Mouse (Mus musculus): ENCODE results near the gene Sp3. TPM values are rescaled to one million over a fixed set of nuclear protein-coding genes. Genes with fewer than 3 reads are reported as not detected.
A peak's percentile ranks its signal among the peaks of the same experiment; 100 is the strongest.
"Not testable (repeated sequence)": the region's sequence is repeated elsewhere in the genome, so short reads cannot be mapped to it uniquely, and the experiment has no call there.

The Sp3 gene
- 26.1 and 28.5 TPM in 2 replicates for polyA plus RNA-seq (2012; rRNA removed)

DNA sequence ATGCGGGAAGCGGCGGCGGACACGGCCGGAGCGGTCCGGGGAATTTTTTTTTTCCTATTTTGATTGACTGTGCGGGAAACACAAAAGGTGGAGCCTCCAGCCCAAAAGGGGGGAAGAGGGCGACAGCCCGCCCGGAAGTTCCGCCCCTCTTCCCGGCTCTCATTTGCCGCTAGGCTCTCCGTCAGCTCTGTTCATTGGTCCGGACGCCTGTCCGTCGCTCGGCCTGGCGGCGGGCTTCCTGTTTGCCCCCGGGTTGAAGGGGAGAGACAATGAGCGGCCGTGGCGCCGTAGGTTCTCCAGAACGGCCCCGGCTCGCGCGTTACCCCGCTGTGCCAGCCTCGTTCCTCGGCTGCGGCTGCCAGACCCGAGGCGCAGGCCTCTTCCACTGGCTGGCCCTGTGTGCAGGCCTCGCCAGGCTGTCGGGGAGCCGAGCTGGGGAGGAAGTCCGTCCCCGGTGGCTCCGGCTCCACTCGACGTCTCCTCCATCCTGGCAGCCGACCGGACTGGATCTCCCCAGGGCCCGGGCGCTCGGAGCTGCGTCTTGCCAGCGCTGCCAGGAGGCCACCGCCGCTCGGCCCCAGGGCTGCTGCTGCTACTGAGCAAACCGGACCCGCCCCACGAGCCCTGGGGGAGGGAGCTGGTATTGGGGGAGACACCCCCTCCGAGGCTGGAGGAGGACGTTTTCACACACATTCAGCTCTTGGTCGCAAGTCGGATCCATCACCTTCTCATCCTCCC is at the start of gene Sp3:
Sp3 (minus strand) TSS at position 110 of the 738 bp plus-strand sequence.
- DNase-seq (ENCODE audit: low spot score) = peak; percentile 96

DNA sequence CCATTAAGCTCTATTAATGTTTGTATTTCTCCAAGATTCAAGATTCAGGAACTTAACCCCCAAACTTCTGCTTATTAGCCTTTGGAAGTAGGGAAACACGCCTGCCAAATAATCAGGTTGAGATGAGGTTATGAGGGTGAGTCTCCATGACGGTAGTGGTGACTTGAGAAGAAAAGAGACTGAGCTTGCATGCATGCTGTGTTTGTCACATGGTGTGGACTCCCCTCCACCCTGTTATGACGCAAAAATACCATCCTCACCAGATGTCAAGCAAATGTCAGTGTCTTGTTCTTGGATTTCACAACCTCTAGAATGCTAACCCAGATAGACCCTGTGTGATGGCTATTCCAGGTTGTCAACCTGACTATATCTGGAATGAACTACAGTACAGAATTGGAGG is 49.6 kb upstream of the Sp3 start:
- no peak for DNase-seq (ENCODE audit: low spot score)

- no peak for DNase-seq (ENCODE audit: low spot score)
These were observed 47.8 kb upstream of the Sp3 start for GRCm38 (mm10) chr2:73028019-73028418.

- no peak for DNase-seq (ENCODE audit: low spot score)
These were observed 46.9 kb upstream of the Sp3 start for GRCm38 (mm10) chr2:73027126-73027525.

DNA sequence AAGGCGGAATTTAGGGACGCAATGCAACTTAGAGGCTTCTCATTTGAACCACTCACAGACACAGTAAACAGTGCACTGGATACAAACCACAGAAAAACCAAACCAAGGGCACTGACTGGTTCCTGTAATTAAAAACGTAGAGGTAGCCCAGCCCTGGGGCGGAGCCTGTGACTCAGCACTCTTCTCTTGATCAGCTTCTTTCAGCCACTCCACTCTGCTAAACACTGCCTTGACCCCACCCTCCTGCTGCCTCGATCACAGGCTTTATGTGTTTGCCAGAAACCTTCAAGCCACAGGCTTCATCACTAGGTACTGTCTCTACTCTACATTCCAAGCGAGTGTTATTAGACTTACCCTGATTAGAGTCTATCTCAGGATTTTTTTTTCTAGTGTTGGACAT is 43.6 kb upstream of the Sp3 start:
- DNase-seq (ENCODE audit: low spot score) = no peak

- DNase-seq (ENCODE audit: low spot score) = no peak
These were observed 40.8 kb upstream of the Sp3 start for GRCm38 (mm10) chr2:73021046-73021445.

DNA sequence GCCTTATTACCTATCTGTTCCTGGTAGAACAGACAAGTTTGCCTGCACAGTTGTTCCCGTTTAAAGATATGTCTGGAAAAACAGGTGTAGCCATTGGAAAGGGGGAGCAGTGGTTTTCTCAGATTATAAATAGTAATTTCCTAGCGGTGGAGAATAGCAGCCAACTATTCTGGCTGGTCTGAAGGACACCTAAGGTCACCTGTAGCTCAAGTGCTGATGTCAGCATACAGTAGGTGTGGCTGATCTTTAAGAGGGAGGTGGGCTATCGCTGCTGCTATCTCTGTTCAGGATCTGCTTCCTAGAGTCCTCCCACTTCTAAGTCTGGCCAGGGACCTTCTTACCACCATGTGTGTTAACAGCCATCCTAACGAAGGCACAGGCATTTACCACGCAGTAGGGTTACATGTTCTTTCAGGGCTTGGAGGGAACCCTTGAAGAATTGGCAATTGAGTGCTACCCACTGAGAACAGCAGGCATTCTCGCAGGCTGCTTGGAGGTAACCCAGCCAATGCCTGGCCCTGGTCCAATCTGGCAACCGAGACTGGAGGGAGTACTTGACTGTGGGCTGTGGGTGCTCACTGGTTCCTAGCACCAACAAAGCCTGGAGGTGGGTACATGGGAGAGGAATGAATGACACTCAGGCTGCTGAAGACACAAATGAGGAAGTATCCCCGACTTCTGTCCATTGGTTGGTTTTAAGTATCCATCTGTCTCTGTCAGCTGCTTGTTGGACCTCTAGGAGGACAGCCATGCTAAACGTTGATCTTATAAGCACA is 39.3 kb upstream of the Sp3 start:
- DNase-seq (ENCODE audit: low spot score) = peak; percentile 39

DNA sequence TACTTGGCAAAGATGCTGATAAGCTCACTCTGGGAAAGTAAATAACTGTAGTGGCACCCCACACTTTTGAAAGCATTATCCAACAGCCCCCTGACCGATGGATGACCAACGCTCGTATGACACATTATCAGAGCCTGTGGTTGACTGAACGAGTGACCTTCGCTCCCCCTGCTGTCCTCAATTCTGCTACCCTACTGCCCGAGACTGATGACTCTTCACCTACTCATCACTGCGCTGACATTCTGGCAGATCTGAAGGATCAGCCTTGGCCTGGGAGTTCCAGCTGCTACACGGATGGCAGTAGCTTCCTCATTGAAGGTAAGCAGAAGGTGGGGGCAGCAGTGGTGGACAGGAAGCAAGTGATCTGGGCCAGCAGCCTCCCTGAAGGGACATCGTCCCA is 33.8 kb upstream of the Sp3 start:
- DNase-seq (ENCODE audit: low spot score) = not testable (repeated sequence)

DNA sequence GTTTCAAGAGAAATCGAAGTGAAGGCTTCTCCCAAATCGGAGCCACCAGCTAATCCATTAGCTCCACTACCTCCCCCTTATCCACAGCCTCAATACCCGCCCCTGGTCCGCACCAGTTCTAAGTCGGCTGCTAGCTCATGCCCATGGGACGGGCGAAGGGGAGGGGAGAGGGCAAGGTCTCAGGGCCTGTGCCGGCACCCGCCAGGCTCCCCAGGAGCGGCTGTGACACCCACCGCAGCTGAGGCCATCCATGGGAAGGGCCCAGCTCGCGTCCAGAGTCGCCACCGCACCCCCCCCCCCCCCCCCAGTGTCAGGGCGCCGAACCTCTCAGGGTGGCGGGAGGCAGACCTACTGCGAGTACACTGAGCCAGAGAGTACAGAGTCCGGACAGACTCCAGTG is 32.4 kb upstream of the Sp3 start:
- no peak for DNase-seq (ENCODE audit: low spot score)

GRCm38 (mm10) chr2:73007472-73007871 is 27.2 kb upstream of the Sp3 start:
- DNase-seq (ENCODE audit: low spot score) = no peak

DNA sequence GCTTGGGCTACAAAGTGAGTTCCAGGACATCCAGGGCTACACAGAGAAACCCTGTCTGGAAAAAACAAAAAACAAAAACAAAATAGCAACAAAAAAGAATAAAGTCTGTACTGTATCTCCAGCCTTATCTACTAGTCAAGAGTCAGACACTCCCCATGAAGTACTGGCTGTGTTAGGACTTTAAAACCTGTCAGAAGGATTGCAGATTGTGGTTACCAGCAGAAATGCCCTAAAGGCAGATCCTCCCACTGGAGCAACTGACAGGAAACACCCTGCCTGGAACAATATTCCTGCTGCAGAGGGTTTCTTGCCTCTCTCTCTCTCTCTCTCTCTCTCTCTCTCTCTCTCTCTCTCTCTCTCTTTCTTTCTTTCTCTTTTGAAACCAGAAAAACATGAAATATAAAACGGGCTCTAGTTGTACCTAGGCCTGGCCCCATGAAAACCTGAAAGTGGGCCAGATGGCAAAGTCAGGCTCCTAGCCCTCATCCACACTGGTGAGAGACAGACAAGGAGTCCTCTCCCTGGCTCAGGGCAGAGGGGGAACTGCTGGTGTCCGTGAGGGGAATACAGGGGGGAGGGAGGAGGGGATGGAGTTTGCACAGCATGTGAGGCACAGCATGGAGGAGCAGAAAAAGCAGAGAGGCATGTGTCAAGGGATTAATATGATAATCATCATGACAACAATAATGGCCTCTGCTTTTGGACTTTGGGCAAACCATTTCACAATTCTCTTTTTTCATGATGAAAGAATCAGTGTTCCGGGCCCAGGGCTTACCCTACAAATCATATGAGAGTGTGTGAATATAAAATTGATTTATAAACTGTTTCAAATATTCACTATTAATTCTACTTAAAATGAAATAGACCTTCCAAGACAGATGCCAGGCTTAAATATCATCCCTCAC is 25.6 kb upstream of the Sp3 start:
- DNase-seq (ENCODE audit: low spot score) = no peak

- peak; percentile 46 for DNase-seq (ENCODE audit: low spot score)
These were observed 23.8 kb upstream of the Sp3 start for GRCm38 (mm10) chr2:73003751-73004717.

DNA sequence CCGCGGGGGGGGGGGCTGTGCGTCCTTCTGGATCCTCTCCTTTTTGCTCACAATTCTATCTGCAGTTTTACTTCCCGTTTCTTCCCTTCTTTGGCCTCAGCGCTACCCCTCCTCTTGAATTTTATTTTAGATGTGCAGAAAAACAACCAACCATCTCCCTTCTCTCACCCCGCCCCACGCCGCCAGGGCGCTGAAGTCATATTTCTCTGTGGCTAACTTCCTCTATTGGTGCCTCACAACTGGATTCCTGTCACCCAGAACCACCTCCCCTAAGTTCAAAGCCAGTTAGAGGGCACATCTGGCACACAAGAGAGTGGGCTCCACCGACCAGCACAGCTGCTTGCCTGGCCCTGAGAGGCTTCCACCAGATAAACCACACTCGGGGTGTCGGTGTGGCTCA is 22.8 kb upstream of the Sp3 start:
- DNase-seq (ENCODE audit: low spot score) = no peak

DNA sequence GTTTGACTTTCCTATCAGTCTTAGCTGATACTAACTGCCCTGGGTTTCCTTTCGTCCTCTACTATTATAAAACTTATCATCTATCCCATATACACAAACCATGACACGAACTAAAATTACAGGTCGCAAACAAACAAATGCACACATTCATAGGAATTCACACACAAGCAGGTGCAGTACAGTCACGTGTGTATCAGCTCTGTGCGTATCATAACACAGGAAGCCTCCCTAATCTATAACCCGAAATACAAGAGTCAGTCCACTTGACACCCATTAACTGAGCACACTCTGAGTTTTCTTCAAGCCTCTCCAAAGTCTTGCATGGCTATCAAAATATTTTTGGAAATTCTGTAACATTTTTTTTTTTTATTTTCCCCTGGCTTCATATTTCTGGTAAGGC is 22.2 kb upstream of the Sp3 start:
- DNase-seq (ENCODE audit: low spot score) = no peak

DNA sequence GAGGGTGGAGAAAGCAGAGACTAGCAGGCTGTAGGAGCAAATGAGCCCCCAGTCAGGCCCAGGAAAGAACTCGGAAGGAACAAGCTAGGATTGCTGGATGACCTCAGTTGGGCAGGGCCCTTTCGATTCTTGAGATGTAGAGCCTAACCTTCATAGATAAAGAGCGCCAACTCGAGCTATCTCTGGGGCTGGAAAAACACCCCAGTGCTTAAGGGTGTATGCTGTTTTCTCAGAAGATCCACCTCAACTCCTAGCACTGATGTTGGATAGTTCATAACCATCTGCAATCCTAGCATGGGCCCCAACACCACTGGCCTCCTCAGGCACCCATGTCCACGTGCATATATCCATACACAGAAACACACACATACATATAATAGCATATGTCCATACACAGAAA is 21.7 kb upstream of the Sp3 start:
- no peak for DNase-seq (ENCODE audit: low spot score)

DNA sequence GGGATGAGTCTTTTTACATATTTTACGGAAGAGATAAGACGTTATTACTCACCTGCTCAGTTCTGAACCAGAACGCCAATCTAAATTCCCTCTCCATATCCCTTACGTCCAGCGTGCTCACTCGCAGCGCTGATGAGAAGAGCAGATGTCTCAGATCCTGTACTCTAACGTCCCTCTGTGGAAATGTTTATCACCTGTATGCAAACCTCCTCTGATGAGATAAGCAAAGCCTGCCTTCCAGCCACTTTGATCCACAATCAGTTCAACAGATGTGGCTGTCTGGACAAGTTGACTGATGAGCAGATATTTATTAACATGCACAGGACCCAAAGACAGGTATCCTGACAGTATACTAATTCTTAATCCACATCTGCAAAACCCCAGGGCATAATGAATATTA is 19.9 kb upstream of the Sp3 start:
- no peak for DNase-seq (ENCODE audit: low spot score)

- no peak for DNase-seq (ENCODE audit: low spot score)
These were observed 17.3 kb upstream of the Sp3 start for GRCm38 (mm10) chr2:72997586-72997985.

DNA sequence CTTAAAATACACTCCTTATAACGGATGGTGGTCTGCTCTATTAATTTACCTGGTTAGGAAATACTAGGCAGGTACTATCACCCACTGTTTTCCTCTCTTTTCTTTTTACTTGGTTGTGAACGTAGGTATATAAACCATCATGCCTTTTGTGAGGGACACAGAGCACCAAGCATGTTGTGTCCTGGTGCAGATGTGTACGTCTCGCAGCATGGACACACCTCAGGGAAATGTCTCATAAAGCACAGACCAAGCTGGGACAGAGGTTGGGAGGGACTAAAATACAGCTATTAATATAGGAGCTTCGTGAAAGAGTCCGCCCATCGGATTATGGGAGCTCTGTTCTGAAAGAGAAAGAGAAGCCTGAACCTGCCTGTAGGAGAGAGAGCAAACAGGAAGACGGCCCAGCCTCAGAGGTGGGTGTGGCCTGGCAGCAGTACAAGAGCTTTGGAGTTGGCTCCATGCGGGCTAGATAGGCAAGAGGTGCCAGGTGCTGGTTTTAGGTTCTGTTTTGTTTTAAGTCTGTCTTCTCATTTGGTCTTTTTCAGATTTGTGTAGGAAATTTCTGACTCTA is 16.6 kb upstream of the Sp3 start:
- no peak for DNase-seq (ENCODE audit: low spot score)

DNA sequence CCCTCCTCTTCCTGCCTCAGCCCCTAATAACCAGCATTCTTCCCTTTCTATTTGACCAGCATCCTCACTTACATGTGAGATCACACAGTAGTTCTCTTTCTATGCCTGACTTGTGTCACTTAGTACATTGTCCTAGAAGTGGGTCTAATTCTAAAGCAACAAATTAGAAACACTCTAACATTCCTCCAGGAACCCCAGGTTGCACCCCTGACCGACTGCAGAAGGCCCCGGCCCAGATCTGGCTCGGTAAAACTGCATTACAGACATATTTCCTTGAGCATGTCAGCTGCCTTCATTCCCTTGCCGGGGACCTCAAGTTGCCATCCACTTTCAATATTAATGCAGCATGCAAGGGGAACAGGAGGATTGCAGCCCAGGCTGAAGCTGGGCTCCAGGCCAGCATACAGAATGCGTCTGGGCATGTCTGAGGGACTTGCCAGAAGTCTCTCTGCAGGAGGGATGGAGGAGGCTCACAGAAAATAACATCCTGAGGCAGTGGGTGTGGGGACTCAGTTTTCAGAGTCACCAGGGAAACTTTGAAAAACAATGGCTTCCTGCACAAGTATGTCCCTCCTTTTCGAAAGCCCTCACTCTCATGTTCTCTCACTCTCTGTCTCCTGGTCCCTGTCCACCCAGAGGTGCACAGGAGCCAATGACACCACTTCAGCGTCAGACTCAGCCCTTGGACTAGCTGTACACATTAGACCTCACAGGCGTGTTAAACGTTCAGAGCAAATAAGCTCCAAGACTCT is 15.3 kb upstream of the Sp3 start:
- DNase-seq (ENCODE audit: low spot score) = peak; percentile 43

- no peak for DNase-seq (ENCODE audit: low spot score)
These were observed 13.9 kb upstream of the Sp3 start for GRCm38 (mm10) chr2:72994165-72994564.

Data from urinary bladder, adult 2 months (tissue).